Mouse (Mus musculus): ENCODE results near the gene Olfr597.
"Not testable (repeated sequence)": the region's sequence is repeated elsewhere in the genome, so short reads cannot be mapped to it uniquely, and the experiment has no call there.

DNA sequence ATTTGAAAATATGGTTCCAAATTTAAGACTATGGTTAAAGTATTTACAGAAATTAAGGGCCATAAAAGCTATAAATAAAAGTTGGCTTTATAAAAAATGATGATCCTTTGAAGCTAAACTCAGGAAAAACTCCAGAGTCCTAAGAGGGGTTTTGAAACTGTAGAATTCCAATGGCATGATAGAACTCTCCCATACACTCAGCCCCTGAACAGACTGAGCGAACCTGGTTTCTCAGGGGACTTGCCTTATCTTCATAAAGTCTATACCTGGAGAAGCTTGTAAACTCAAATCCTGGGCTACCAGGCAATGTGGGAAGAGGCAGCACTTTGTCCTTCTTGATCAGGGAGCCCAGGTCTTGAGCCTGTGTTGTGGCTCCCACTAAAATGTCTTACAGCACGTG, 10.8 kb upstream of the Olfr597 start, which contains the start of gene Olfr596:
- TF ChIP-seq POLR2A (IDR thresholded peaks at IDR 0.05; ENCODE audit: low read depth, low read length); CTCF (IDR thresholded peaks at IDR 0.05; ENCODE audit: extremely low read depth, insufficient read length, insufficient replicate concordance, low read depth, low read length): not testable (repeated sequence)

Data from small intestine, adult 2 months (tissue).